Mouse (Mus musculus) cerebellum, adult 8-10 months (tissue): ENCODE results near the gene Metap1.
"Not testable (repeated sequence)": the region's sequence is repeated elsewhere in the genome, so short reads cannot be mapped to it uniquely, and the experiment has no call there.

Experiments
- DNase-seq: peaks from one replicate; pipeline ENCODE4 v3.0.0; 2022

Metap1 gene

GRCm38 (mm10) chr3:138499854-138500740 lies 10.8 kb upstream of the Metap1 start:
- DNase-seq, result no peak

DNA sequence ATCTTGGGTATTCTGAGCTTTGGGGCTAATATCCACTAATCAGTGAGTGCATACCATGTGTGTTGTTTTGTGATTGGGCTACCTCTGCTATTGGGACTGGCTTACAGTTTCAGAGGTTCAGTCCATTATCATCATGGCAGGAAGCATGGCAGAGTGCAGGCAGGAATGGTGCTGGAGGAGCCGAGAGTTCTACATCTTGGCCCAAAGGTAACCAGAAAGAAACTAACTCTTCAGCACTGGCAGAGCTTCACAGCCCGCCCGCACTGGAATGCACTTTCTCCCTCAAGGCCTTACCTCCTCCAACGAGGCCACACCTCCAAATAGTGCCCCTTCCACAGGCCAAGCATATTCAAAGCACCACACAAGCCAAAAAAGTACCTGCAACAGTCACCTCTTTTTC lies 9.4 kb upstream of the Metap1 start:
- DNase-seq, result no peak

DNA sequence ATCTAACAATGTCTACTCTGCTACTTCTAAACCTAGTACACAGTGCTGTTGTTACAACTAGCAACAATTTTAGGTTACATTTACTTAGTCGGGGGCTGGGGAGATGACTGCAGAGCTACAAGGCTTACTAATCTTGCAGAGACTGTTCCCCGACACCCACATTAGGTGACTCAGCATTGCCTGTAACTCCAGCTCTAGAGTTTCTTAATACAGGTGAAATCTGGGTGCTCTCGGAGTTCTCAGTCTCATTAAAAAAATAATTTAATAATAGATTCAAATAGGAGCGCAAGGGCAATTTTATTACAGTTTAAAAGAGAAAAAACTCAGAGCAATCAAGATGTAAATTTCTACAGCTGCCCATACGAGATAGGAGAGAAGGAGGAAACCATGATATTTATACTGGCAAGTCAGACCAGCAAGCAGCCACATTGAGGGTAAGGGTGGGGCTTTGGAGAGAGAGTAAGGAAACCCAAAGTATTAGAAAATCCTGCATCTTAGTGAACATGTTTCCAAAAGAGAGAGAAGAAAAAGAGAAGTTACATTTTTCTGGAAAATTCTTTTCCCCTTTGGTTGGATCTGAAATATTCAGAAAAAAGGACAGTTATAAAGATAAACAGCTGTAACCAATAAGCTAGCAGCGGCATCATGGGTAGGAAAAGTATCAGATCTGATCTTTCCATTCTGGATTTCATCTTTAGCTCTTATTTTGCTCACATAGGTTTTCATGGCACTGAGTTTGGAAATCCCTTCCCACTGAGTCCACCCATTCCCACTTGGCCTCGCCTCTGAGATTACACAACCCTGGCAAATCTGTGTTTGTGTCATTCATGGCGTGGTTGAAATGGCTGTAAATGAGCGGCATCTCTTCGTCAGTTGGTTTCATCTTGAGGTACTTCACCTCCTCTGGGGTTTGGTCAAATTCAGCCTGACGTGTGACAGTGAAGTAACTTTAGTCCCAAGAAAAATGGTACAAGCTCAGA lies 6.1 kb upstream of the Metap1 start:
- no peak for DNase-seq

DNA sequence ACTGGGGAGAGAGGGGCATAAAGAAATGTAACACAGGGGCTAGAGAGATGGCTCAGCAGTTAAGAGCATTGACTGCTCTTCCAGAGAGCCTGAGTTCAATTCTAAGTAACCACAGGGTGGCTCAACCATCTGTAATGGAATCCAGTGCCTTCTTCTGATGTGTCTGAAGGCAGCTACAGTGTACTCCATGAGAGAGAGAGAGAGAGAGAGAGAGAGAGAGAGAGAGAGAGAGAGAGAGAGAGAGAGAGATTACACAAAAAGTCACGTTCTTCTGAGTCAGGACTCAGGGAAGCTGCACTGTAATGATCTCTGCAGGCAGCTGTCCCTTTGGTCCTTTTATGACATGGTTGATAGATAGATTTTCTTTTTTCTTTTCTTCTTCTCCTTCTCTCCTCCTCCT lies 5.2 kb upstream of the Metap1 start:
- no peak for DNase-seq

DNA sequence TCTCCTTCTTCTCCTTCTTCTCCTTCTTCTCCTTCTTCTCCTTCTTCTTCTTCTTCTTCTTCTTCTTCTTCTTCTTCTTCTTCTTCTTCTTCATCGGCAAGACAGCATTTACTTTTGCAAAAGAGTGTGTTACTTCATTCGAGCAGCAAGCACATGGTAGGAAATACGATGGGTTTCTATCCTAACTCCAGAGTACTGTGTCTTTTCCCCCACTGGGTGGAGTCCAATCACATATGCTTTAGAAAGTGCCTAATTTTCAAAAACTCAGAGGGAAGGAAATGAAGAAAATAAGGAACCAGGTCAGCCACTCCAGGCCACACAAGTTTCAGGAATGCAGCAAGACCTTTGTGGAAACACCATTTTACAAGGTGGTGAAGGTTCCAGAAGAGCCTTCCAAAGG lies 4.4 kb upstream of the Metap1 start:
- no peak for DNase-seq

DNA sequence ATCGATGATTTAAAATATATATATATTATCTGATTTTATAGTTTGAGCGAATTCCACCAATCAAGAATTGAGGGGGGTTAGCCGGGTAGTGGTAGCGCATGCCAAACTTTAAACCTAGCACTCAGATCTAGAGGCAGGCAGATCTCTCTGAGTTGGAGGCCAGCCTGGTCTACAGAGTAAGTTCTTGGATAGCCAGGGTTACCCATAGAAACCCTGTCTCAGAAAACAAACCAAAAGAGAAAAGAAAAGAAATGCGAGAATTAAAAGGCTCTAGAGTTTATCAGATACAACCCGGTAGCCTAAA lies 671 bp upstream of the Metap1 start:
- no peak for DNase-seq

- DNase-seq, result no peak
These were observed 560 bp downstream of the Metap1 start for GRCm38 (mm10) chr3:138488584-138489326.

DNA sequence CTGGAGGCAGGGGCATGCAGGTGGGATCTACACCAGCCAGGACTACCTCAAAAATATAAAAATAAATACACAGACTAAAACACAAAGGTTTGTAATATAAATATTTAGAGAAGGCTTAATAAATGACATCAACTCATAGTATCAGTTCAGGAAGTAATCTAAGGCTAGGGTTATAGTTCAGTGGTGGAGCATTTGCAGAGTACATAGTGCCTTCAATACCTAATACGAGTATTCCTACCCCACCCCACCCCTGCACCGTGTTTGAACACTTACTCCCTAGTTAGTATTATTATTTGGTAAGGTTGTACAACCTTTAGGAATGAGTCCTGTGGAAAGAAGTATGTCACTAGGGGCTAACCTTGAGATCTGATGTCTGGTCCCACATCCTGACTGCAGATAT lies 6.1 kb downstream of the Metap1 start:
- no peak for DNase-seq

- no peak for DNase-seq
These were observed 7.6 kb downstream of the Metap1 start for GRCm38 (mm10) chr3:138481526-138482284.

GRCm38 (mm10) chr3:138479489-138479888 lies 9.8 kb downstream of the Metap1 start:
- no peak for DNase-seq

- no peak for DNase-seq
These were observed 18.2 kb downstream of the Metap1 start for GRCm38 (mm10) chr3:138471066-138471465.

DNA sequence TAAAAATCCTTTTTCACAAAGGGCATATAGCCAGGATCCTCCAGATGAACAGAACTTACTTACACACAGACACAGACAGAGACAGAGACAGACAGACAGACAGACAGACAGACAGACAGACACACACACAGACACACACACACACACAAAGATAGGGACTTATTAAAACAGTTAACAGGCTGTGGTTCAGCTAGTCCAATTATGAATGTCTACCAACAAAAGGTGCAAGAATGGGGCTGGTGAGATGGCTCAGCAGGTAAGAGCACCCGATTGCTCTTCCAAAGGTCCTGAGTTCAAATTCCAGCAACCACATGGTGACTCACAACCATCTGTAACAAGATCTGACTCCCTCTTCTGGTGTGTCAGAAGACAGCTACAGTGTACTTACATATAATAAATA lies 22.7 kb downstream of the Metap1 start:
- not testable (repeated sequence) for DNase-seq

DNA sequence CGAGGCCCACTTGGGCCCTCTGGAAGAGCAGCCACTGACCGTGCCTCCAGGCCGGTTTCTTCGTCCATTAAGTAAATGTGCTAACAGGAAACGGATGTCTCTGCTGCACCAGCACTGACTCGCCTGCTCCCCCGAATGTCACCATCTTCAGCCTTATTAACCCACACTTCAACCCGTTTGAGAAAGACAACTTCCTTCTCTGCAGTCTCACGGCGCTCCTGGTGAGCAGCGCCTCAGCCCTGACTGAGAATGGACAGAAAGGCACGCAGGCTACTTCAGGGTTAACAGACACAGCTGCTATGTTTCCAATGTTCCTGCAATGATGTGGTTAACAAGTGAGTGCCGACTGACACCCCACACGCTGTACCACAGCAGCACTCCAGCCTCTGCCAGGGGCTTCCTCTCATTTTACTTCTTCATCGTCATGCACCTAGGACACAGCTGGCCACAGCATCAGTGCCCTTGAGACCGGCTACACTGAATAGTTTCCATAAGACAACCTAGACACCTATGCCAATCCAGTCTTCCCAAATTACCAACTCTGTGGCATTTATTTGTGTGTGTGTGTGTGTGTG lies 24.7 kb downstream of the Metap1 start:
- no peak for DNase-seq

- DNase-seq, result no peak
These were observed 25.5 kb downstream of the Metap1 start for GRCm38 (mm10) chr3:138463807-138464206.

GRCm38 (mm10) chr3:138463137-138463536 lies 26.2 kb downstream of the Metap1 start:
- DNase-seq, result no peak

DNA sequence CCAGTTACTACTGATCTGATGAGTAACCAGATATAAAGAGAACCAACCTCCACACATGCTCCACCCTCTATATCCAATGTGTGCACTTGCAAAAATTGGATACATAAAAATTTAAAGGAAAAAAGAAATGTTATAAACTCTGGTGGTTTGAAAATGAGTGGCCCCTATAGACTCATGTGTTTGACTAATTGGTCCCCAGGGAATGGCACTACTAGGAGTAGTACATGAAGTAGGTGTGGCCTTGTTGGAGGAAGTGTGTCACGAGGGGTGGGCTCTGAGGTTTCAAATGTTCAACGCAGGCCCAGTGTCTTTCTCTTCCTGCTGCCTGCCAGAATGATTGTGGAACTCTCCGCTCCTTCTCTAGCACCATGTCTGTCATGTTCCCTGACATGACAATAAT lies 27.5 kb downstream of the Metap1 start:
- no peak for DNase-seq

DNA sequence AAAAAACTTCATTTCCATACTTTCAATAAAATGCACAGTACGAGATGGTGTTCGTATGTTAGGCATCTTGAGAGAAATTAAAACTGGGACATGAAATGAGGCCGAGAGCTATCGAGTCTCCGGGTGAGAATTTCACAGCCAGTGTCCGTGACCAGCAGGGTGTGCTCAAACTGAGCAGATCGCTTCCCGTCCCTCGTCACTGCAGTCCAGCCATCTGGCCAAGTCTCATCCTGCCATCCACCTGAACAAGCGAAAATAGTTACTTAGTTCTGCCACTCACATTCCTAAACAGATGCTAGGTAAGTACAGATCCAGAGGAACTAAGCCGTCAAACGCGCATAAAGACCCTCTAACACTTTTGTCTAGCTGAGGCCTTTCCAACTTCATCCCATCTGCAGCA lies 29.1 kb downstream of the Metap1 start:
- peak; percentile 67 for DNase-seq

GRCm38 (mm10) chr3:138458441-138458840 lies 30.9 kb downstream of the Metap1 start:
- no peak for DNase-seq

DNA sequence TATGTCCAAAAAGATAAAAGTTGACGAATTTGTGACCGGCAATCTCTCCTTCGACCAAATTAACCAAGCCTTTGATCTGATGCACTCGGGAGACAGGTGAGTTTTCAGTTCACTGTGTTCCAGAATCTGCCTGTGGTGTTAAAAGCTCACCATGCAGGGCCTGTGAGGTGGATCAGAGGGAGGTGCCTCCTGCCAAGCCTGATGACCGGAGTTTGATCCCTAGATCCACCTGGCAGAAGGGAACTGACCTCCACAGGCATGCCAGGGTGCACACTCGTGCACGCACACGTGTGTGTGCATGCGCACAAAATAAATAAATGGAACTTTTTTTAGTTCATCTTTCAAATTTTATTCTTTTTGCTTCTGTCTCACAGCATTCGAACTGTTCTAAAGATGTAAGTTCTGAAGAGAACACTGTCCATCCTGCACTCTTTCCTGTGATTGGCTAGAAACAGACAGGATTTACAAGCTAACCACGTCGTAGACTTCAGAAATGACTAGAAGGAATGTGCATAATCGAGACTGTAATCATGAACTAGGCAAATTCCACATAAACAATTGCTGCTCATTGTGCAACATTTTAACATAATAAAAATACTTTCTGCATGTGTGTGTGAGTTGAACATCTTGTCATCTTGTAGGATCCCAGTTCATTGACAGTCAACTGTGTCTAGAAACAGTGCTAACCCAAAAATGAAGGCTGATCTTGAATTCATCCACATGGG lies 34.4 kb downstream of the Metap1 start:
- DNase-seq, result no peak

DNA sequence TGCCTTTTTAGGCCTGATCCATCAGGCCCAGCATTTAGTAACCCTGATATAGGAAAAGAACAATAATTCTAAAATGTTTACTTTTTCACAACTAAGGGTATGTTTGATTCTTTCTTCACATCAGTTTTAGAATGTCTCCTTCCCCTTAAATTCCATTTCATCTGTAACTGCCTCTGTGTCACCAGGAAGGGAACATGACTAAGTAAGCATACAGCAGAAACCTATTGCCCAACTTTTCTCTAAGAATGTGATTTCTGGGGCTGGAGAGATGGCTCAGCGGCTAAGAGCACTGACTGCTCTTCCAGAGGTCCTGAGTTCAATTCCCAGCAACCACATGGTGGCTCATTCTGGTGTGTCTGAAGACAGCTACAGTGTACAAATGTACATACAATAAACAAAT lies 35.1 kb downstream of the Metap1 start:
- DNase-seq, result no peak

DNA sequence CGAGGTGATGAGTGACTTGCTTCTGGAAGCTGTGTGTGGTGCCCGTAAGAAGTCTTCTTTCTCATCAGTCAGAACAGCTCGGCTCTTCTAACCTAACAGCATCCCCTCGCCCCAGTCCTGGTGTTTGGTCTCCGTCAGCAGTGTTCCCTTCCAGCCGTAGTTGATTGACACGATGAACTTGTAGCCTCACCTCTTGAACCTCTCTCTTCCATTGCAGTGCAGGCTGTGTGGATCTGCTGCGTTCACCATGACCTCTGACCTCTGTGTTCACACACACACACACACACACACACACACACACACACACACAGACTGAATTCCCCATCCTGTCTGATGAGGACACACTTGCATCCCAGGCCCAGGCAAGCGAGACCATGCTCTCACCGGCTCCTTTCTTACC lies 37.1 kb downstream of the Metap1 start:
- no peak for DNase-seq
